Mouse (Mus musculus) frontal cortex, adult 2 months (tissue): Measurements from ENCODE around the gene Gpm6a. TPM values are rescaled to one million over a fixed set of nuclear protein-coding genes. Genes with fewer than 3 reads are reported as not detected.

ENCODE experiments used
- DNase-seq, 2 experiments: peaks; one replicate each; pipeline ENCODE4 v3.0.0; 2022; ENCODE audit warnings: low spot score in 1 of 2; ENCODE audit errors: extremely low spot score in 1 of 2
- polyA plus RNA-seq: library from polyadenylated mRNA; depleted of rRNA; stranded (reverse); fragments of >200 nt; gene quantifications from 2 replicates; pipeline ENCODE4 v1.2.3, GENCODE M21; 2012; rRNA removed

Gpm6a gene
- polyA plus RNA-seq = 718 and 825 TPM in 2 replicates

- peak; percentile 49 to 66 for DNase-seq
Observed at GRCm38 (mm10) chr8:54954741-54955455, at the start of gene Gpm6a. TSS of gene Gpm6a (plus strand) at chr8:54954843.

DNA sequence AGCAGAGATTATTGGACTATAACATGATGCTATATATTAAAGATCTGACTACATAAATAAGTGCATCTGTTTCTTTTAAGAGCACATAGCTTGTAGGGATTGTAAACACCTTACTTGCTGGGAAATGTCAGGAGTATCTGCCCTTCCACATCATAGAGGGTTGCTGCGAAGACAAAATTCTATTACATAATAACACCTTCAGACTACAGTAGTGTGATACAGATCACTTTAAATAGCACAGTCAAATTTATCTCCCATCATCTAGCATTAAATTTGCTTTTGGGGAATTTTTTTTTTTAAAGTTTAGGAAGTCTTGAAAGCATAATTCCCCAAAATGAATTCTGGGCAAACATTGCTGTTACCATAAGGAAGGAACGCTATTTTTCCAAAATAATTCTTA, 41.8 kb upstream of the Gpm6a start:
- no peak for DNase-seq

DNA sequence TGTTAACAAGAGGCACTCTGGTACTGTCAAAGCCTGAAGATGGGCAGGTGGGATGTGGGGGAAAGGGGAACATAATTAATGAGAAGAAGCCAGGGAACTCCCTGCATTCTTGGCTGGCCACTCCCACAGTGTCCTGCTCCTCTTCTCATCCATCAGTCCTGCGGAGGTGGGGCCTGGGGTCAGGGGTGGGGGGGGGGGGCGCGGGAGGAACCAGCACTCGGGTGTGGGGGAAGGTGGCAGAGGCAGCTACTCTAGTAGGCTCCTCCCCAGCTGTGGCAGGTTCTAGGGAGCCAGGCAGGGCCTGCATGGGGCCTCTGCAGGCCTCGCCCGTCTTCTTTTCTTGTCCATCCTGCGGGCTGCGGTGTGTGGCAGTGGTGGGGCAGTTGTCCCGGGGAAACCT, 36.9 kb upstream of the Gpm6a start:
- DNase-seq = no peak

DNA sequence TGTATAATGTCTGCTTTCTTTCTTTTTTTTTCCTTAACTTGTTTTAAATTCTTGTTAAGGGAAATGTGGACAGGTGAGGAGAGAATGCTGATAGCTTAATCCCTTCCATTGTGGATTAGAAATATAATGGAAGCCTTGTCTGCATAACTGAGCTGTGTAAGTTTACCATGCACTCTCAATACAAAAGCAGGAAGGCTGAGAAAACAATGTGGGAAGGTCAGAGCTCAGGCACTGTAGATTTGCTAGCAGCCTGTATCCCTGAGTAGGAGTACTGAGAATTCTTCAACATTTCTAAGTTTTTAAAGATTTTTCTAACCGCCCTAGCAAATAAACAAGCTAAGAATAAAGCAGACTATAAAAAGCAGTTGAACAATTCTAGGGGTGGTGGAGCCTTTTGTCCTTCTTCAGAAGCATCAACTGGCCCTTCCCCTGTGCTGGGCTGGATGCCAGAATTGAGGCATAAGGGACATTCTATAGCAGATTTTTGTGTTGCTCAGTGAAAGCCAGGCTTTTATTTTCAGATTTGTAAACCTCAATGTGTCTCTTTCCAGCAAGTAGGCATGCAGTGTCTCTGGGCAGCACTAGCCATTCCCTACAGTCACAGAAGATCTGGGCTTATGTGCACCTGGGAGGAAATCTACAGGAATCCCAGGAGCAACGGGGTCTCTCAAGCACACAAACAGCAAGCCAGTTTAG, 32.3 kb upstream of the Gpm6a start:
- DNase-seq = peak; percentile 19 to 39

DNA sequence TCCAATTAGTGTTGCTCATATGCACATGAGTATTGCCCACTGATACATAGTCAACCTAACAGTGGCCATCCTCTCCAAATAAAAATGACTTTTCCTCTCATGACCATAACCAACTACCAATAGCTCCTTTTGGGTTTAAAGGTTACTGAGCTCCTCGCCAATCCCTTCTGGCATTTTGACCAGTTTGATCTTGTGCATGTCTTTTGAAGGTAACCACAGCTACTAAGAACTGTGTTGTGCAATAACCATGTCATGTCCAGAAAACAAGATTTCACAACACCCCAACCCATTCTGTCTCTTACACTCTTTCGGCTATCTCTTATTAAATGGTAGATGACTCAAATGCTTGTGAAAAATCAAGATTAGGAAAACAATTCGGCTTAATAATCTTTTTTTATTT, 29.7 kb upstream of the Gpm6a start:
- no peak for DNase-seq

- DNase-seq = no peak
Observed at GRCm38 (mm10) chr8:54932306-54932705, 22.3 kb upstream of the Gpm6a start.

DNA sequence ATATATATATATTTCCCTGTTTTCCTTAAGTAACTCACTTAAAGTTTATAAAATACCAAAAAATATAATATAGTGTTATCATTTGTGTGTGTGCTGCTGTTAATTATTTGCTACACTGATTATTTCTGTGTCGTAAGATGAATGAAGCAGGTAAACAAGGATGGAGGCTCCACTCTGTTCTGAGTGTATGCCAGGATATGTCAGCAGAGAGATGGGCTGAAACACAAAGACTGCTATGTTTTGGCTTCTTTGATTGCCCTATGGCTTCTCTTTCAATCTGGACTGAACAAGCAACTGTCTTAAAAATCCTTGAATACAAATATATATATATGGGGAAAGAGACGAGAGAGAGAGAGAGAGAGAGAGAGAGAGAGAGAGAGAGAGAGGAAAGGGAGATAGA, 1.3 kb upstream of the Gpm6a start:
- DNase-seq = no peak

DNA sequence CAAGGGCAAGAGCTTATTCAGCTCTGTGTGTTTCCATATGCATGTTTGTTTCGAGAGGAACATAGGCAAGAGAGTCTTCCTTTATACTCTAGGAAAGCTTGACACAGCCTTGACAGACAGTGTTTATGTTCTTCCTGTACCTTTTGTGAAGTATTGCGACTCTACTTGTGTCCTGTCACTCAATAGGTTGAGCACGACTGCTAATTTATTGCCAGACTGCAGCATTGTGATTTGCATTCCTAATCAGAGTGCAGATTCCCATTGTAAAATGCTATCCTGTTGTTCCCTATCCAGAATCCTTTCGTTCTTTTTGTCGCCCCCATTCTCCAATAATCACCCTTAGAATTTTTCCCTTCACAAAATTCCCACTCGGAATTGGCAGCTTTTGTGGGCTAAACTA, 613 bp upstream of the Gpm6a start:
- DNase-seq = peak in 1 of 2 experiments; percentile 51

DNA sequence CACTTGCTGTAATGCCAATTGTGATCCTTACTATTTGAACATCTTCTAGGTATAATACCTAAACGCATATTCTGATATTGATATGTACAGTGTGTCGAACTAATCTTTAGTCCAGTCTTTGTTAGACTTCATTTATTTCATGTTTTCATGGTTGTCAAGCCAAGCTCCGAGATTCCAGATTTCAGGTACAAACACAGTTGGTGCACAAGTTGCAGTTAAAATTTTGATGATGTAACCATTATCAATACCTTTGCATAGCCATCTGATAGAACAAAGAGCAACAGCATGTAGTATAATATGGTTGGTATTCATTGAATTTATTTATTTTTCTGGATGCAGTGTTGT, 785 bp downstream of the Gpm6a start:
- peak in 1 of 2 experiments; percentile 31 for DNase-seq

DNA sequence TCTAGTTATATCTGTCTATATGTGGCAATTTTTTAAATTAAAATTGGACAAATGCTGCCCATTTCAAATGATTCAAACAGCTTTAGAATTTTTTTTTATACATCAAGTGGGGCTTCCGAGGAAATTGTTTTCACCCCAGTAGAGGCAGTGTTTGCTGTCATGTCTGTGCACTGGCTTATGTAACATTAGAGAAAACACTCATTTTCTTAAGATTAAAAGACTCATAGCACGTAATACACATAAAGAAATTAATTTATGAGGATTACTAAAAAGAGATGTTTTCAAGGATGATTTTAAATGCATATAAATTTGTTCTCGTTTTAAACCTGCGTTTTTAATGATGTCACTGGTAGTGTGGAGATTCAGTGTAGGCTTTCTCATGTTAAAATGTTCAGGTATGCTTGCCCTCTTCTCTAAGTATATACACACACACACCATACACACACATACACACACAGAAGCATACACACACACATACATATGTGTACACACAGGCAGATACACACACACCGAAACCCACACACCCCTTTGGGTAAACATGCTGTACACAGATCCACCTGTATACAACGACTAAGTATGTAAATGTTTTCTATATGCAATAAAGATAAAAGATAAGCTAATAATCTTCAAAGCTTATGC, 1.4 kb downstream of the Gpm6a start:
- peak in 1 of 2 experiments; percentile 50 for DNase-seq

DNA sequence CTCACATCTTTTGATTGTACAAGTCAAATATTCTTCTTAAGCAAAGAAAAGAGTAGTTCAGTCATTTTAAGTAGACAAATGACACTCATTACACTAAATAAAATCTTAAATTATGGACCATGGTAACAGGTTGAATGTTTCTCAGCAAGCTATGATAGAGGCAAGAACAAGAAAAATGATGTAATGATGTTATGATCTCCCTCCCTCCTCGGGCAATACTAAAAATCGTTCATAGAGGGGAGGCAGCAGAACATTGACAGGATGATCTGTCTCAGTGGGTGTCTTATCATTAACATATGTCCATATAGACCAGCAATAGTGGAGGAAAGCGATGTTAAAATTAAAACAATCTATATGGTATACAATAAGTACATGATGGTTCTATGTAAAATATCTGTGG, 2.1 kb downstream of the Gpm6a start:
- DNase-seq = peak in 1 of 2 experiments; percentile 61

DNA sequence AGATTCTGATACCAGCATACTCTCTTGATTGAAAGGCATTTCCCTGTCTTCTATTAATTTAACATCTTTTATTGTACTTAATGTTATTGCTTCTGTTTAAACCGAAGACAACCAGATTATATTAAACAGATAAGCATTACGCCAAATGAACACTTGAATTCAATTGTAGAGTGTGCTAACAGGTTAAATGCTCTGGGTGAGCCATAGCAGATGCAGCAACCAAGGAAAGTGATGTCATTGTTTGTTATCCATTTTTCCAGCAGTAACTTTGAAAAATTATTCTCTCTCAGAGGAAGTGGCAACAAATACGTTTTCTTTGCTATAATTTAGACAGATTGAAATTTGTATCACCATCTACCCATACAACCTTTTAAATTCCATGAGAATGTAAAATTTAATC, 2.9 kb downstream of the Gpm6a start:
- no peak for DNase-seq

- no peak for DNase-seq
Observed at GRCm38 (mm10) chr8:54961571-54961970, 6.9 kb downstream of the Gpm6a start.

GRCm38 (mm10) chr8:54975020-54975419, 20.4 kb downstream of the Gpm6a start:
- no peak for DNase-seq

DNA sequence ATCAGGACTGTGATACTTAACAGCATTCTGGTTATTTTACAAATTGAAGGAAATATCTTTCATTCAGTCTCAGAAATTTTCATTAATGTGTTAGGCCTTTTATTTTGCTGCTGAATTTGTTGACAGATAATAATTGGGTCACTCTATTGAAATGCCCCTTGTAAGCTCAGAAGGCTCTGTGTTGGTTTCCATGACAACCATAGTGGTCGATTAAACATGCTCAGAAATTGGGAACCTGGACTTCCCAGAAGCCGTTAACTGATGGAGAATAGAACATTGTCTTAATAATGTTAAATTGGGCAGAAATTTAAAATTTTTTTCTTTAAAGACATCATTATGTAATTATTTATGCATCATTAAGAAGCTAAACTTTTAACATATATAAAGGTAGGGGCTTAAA, 20.9 kb downstream of the Gpm6a start:
- DNase-seq = no peak

DNA sequence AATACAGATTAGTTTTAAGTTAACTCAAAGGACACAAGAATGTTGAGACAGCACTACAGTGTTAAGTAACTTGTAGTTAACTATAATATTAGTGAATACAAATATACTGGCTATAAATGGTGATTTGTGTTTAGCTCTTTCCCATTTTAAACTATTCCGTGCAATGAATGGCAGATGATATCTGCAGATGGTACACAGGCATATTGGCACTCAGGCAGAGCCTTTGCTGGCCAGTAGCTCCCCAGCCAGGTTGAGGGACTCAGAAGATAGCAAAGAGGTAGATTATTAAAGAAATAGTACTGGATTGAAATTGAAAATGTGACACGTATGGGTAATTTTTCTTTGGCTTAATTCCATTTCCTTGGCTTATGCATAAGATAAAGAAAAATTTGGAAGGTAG, 21.3 kb downstream of the Gpm6a start:
- no peak for DNase-seq

DNA sequence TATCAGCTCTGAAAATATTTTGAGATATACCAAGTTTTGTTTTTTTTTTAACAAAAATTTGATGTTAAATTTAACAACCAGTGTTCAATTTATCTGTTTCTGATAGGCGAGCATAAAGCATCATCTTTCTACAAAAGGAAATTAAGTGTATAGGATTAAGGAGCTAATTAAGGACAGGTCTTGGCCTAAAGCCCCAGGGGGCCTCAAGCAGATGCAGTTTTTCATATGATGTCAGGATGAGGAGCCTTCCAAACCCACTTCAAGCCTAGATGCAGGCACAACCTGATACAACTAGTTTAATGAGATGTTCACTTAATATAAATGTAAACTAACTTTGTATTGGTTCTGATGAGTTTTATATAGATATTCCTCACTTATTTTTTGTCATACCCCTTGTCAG, 22.0 kb downstream of the Gpm6a start:
- no peak for DNase-seq

DNA sequence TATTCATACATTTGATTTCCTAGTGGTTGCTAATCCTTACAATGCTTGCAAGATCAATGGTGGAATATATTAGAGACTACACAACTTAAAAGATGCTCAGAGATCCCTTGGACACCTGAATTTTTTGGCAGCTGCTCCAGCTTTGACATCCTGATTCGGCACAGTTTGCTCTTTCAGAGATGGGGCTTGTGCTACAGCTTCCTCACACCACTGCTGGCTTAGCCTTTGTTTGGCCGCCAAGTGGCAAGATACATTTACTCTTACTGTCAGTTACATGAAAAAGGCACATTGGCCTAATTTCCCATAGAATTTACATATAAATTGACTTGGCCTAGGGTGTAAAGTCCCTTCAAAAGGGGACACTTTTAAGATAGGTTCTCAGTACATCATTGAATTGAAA, 32.1 kb downstream of the Gpm6a start:
- no peak for DNase-seq

DNA sequence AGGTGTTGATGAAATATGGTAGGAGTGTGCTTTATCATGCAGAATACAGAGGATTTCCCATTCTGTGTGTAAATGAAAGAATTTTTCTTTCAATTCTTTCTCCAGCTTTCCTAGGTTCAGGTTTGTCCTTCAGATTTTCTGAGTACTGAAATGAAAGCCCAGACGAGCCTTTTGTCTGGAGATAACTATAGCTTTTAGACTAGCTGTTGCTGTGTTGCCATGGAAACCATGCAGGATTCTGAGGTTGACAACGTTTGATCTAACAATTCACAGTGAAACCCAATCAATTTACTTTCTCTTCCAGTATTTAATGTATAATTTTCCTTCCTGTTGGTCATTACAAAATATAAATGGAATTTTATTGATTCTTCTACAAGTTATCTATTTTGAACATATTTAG, 34.5 kb downstream of the Gpm6a start:
- DNase-seq = peak in 1 of 2 experiments; percentile 51

DNA sequence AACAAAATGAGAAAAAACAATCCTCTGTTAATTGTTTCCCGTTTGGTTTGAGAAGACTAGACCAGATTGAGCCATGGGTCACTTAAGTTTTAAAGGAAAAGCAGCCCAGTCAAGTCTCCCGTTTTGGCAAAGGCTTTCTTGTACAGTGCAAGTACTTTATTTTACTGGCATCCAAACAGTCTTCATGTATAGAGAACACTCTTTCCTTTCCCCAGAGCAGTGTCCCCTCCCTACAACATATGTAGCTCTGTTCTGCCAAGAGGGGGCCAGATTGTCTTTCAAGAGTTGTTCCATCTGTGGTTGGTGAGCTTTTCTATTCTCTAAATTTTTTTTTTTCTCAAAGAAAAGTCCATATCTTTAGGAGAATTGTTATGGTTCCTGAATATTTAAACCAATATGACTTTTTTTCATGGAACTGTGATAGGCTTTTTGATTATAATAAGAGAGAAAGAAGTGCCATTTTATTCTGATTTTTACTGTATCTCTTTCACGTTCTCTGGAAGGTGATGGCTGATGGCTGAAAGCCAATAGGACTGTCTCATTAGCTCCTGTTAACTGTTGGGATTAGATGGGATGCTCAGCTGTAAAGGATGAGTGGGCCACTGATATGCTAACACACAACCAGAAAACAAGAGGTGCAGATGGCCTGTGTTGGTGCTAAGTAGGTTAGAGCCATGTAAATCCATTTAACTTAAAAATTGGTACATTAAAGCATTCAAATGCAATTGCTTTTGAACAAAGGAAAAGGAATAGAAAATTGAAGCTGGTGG, 37.4 kb downstream of the Gpm6a start:
- DNase-seq = no peak

GRCm38 (mm10) chr8:54995662-54996061, 41.0 kb downstream of the Gpm6a start:
- no peak for DNase-seq
